Mouse (Mus musculus): ENCODE measurements around the gene Iqgap2. TPM values are rescaled to one million over a fixed set of nuclear protein-coding genes. Genes with fewer than 3 reads are reported as not detected.

Iqgap2 gene
- polyA plus RNA-seq, 1 experiment = 12.7 TPM

DNA sequence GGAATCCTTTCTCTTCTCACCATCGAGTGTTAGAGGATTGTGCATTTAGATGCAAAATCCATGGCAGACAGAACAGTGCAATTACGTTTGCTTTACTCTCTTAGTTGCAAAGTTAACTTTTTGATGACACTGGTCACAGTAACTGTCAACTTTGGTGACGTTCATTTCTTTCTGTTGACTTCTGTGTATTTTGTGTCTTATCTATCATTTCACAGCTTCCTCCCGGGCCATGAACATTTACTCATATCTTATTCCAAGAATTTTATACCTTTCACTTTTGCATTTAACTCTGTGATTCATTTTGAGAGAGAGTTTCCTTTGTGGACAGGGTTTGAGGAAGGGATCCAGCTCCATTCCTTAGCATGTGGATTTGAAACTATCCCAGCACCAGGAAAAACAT, 238.0 kb downstream of the Iqgap2 start:
- DNase-seq (ENCODE audit: low read depth) = no peak

DNA sequence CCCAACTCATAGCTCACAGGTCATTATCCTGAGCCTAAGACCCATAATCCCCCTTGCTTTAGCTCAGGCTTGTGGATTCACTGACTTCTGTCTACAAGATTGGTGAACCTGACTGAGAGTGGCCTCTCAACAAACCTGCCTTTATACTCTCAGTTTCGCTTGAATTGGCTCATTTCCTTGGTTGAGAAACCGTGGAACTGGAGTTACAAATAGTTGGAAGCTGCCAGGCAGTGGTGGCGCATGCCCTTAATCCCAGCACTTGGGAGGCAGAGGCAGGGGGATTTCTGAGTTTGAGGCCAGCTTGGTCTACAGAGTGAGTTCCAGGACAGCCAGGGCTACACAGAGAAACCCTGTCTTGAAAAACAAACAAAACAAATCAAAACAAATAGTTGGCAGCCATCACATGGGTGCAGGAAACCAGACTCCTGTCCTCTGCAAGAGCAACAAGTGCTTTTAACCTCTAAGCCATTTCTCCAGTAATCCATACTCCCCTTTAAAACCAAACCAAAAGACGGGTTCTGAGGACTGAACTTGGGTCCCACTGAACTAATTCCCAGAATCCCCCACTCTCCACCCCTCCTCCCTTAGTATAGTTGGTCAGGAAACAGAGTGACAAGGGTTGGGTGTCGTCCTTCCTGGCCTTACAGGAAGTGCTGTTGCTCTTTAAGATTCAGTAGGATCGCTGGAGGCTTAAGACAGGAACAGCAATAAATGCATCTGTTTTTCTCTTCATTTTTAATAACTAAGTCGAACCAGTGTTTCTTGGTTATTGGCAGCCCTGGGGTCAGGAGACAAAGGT, 239.7 kb downstream of the Iqgap2 start:
- DNase-seq (ENCODE audit: low read depth) = no peak

- no peak for DNase-seq (ENCODE audit: low read depth)
These were observed 241.8 kb downstream of the Iqgap2 start for GRCm38 (mm10) chr13:95649941-95650340.

DNA sequence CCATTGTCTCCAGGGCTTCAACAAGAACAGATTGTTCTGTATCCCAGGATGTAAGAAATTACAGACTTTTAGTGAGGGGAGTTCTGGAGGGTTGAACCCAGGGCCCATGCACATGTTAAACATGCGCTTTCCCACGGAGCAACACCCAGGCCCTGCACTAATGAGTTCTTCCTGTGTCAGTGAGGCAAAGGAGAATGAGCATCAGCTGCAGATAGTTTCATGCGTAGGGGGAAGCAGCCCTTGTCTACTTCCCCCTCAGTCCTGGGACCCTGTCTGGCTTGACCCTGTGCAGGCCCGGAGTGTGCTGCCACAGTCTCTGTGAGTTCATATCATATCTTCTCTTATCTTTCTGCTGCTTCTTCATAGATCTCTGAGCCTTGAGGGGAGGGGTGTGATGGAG, 244.5 kb downstream of the Iqgap2 start:
- DNase-seq (ENCODE audit: low read depth) = no peak

DNA sequence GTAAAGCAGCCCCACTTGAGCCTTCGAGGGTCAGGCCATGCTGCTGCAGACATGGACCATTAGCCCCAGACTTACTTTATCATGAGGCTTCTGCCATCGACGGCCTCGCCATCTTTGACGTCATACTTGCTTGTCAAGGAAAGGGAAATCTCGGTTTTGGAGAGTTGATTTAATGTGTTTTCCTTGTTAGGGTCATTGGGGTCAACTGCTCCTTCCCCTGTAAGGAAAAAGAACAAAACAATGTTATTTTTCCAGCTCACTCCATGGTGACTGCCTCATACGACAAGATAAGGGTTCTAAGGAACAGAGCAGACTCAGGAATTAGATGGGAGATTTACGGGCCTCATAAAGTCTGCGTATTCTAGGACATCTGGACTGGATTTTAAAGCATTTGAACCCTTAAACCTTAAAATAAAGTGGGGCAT, 245.0 kb downstream of the Iqgap2 start:
- no peak for DNase-seq (ENCODE audit: low read depth)

DNA sequence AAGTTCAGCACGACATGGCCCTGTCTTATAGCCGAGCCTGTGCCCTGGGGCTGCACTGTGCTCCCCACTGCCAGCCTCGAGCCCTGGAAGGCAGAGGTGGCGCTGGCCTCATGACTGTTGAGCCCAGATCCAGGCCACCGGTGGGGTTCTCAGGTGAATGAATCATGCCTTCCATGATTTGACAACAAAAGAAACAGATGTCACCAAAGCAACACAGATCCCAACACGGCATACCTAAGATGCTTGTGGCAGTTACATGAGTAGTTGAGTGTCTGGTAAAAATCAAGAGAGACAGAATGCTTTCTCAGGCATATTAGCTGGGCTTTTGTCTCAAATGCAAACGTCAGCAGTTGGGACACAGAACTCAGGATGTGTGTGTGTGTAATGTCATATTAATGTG, 248.0 kb downstream of the Iqgap2 start:
- no peak for DNase-seq (ENCODE audit: low read depth)

DNA sequence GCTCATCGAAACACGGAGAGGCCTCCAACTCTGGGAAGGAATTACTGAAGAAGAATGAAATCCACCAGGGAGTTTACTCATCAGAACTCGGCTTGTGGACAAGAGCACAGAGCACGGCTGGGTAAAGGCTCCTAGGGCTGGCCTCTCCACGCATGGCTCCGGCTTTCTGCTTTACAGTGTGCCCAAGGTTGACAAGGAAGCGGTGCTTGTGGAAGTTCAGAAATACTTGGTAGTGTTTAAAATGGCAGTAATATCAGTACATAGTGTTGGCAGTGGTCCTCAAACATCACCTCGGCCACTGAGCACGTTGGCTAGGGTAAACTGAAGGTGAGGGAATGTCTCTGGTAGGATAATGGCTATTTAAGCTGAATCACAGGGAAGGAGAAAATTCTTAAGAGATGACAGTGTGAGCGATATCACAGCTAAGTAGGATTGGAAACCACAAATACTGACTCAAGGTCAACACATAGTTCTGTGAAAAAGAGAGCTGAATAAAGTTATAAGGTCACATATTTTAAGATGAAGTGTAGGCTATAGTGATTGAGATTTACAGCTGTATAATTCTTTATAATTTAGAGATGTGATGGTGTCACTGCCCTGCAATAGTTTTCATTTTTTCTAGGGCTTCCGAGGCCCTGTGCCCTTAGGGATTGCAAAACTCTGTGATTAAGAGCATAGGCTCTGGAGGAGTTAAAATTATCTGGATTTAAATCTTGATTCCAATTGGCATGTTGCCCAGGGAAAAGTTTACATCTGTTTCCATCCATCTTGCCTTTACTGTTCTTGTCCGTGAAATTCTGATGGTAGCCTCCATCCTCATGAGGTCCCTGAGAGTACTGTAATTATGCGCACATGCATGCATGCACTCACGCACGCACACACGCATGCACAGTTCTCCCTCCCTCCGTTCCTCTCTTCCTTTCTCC, 250.4 kb downstream of the Iqgap2 start:
- no peak for DNase-seq (ENCODE audit: low read depth)

DNA sequence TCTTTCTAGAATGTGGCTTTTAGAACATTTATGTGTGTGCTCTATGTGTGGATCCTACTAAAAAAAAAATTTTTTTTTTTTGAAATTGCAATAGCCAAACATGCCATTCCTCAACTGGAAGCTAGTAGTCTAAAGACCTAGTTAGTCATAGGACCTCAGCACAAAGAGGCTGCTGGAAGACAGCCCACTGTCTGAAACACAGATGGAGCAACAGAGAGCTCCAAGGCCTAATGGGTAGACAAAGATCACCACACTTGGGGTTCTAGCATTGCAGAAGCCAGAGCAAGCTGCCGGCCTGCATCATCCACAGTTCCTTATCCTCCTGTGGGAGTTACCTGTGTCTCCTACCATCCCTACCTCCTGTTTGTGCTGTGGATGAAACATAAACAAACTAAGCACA, 251.3 kb downstream of the Iqgap2 start:
- no peak for DNase-seq (ENCODE audit: low read depth)

DNA sequence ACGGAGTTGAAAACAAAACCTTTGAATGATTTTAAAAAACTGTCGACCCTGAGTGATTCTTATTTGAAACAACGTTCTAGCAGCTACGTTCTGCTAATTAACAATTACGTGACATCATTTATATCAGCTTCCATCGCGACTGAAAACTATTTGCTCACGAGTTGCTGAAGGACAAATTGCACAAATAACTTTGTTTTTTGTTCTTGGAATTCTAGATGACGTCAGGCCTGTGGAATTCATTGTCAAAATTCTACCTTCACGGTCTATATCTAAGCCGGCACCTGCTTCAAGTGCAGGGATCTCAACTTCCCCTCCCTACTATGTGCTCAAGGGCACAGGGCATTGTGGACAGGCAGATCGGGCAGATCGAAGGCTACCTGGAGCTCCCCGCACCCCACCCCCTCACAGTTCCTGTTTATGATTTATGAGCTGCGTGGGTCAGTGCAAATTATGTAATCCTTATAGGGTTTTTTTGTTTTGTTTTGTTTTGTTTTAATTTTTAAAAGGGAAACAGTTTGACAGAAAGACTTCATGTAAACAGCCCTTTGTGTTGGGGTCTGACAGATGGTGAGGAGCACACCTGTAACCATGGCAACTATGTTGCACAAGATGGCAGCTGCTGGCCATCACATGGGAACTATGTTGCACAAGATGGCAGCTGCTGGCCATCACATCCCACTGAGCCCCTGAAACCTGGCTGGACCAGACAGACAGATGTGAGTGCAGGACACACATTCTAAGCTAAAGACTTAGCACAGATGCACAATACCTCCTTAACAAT, 252.2 kb downstream of the Iqgap2 start:
- no peak for DNase-seq (ENCODE audit: low read depth)

- no peak for DNase-seq (ENCODE audit: low read depth)
These were observed 252.8 kb downstream of the Iqgap2 start for GRCm38 (mm10) chr13:95638894-95639293.

- no peak for DNase-seq (ENCODE audit: low read depth)
These were observed 254.0 kb downstream of the Iqgap2 start for GRCm38 (mm10) chr13:95637737-95638136.

- DNase-seq (ENCODE audit: low read depth) = no peak
These were observed 256.4 kb downstream of the Iqgap2 start for GRCm38 (mm10) chr13:95635301-95635700.

DNA sequence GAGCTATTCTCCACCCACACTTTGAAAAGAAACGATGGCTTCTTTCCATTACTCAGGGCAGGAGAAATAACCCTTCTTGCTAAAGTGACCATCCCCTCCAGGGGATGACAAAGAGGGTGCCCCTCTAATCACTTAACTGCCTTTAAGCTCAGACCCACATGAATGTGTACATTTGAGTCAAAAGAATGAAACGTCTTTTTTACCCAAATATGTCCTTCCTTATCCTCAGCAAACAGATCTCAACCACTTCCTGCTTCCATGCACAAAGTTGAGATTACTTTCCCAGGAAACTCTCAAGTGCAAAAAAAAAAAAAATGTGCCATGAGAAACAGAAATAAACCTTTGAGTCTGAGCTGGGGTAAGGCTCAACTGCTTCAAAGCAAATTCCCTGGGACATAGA, 257.3 kb downstream of the Iqgap2 start:
- DNase-seq (ENCODE audit: low read depth) = no peak

- no peak for DNase-seq (ENCODE audit: low read depth)
These were observed 258.3 kb downstream of the Iqgap2 start for GRCm38 (mm10) chr13:95633384-95633783.

GRCm38 (mm10) chr13:95632144-95632543, 259.6 kb downstream of the Iqgap2 start:
- no peak for DNase-seq (ENCODE audit: low read depth)

DNA sequence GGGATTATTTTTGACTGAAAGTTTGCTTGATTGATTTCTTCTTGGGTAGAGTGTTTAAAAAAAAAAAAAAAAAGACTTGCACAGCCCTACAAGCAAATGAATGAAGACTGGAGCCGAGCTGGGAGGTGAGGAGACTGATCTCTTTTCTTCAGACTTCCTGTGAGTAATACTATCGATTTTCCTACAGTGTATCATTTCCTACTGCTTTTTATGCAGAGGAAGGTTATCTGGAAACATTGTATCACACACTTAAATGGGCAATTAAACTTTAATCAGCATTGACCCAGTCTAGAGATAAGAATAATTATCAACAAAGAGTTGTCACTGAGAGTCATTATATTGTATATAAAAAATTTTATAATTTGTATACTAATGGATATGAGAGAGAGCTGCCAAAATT, 261.0 kb downstream of the Iqgap2 start:
- no peak for DNase-seq (ENCODE audit: low read depth)

DNA sequence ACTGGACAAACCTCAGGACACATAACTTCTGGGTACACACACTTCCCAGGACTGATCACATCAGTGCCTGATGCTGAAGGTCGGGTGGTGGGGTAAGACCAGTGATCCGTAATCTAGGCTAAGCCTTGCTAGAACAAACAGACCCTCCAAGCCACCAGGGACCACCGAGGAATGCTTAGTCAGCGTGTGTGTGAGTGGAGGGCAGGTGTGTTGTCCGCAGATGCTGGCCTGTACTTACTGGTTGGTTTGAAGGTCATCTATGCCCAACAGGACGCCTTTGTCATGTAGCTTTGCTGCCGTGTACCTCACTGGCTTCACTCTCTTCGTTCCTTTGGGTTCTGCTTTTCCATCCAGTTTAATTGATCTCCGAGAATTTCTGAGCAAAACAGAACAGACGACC, 262.0 kb downstream of the Iqgap2 start:
- DNase-seq (ENCODE audit: low read depth) = no peak

DNA sequence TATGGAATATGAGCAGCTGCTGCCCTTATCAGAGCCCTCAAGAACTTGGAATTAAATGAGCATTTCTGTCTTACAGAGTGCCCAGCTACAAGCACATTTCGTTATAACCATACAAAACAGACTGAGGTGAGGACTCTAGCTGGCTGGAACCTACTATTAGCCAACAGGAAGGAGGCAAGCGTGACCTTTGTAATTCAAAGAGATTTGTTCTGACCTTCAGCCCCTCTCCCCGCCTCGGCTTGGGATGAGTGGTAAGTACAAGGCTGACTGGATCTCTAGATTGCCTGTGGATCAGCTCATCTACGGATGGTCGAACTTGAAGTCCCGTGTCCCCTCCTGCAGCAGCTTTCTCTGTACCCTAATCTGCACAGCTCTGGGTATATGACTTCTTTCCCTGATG, 265.0 kb downstream of the Iqgap2 start:
- no peak for DNase-seq (ENCODE audit: low read depth)

DNA sequence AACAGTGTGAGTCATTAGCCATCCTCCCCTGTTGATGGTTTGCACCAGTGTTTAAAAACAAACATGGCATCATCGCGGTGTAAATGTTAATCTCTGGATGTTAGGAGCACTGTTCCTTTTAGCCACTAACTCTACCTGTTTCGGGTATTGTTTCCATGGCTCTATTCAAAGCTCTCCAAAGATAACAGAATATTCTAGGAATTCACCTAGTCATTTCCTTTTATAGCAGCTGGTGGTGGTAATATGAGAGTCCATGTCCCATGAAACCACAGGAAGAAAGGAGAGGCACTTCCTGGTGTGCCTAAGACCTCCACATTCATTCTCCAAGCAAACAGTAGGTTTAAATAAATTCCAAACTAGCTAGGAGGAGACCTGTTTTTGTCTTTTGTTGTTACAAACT, 268.7 kb downstream of the Iqgap2 start:
- no peak for DNase-seq (ENCODE audit: low read depth)

- no peak for DNase-seq (ENCODE audit: low read depth)
These were observed 270.2 kb downstream of the Iqgap2 start for GRCm38 (mm10) chr13:95621563-95621962.

- no peak for DNase-seq (ENCODE audit: low read depth)
These were observed 272.9 kb downstream of the Iqgap2 start for GRCm38 (mm10) chr13:95618859-95619258.

DNA sequence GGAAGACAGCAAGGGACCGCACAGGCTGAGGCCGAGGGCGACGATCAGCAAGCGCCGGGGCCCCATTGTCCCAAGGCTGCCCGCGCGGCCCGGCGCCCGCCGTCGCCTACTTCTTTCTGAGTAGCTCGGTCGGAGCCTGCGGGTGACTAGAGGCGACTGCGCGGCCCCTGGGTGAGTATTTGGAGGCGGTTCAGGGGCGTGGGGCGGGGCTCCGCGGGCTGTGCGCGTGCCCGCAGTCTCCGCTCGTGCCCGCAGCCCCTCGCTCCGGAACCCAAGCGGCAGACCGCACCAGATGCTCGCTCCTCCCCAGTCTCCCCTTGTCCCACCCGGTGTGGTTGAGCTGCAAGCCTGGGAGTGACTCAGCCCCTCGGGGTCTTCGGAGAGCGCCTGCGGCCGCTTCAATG, 273.4 kb downstream of the Iqgap2 start, which contains the start of gene F2r:
Gene F2r, minus strand, starts transcription at position 179 of the 404 bp plus-strand sequence.
- no peak for DNase-seq (ENCODE audit: low read depth)
